Mouse (Mus musculus) limb, embryonic 11.5 days (tissue): Measurements from ENCODE around the gene Cd19. TPM values are rescaled to one million over a fixed set of nuclear protein-coding genes. Genes with fewer than 3 reads are reported as not detected.

ENCODE experiments used
- ATAC-seq: fragments of 200-750 bp; cut with Nextera tagmentation; 2 replicates; pipeline ENCODE4 v1.8.0; 2017; ENCODE audit warnings: low read depth; ENCODE audit not compliant: insufficient number of reproducible peaks, low FRiP score, low TSS enrichment
- DNase-seq: peaks from one replicate; pipeline ENCODE4 v3.0.0-alpha.2; 2015; ENCODE audit warnings: low spot score
- H3K27ac ChIP-seq: fragments of 300-500 bp; sonication (generic); replicated peaks from 2 replicates; pipeline ENCODE4 v1.5.1; 2014; ENCODE audit warnings: low read depth, mild to moderate bottlenecking, low read length
- H3K27me3 ChIP-seq: fragments of 300-500 bp; sonication (generic); 2 replicates; pipeline ENCODE4 v1.6.1; 2014; ENCODE audit warnings: mild to moderate bottlenecking, low read length, mixed read lengths; ENCODE audit not compliant: control insufficient read depth, insufficient read depth
- H3K36me3 ChIP-seq: fragments of 300-500 bp; sonication (generic); 2 replicates; pipeline ENCODE4 v1.6.1; 2014; ENCODE audit warnings: mild to moderate bottlenecking, low read length, moderate library complexity, mixed read lengths; ENCODE audit not compliant: control insufficient read depth, insufficient read depth
- H3K4me1 ChIP-seq: fragments of 300-500 bp; sonication (generic); 2 replicates; pipeline ENCODE4 v1.6.1; 2014; ENCODE audit warnings: low read length, mixed read lengths; ENCODE audit not compliant: control insufficient read depth, insufficient read depth
- H3K4me2 ChIP-seq: fragments of 300-500 bp; sonication (generic); 2 replicates; pipeline ENCODE4 v1.6.1; 2014; ENCODE audit warnings: low read depth, mild to moderate bottlenecking, moderate library complexity; ENCODE audit not compliant: severe bottlenecking
- H3K4me3 ChIP-seq: fragments of 300-500 bp; sonication (generic); 2 replicates; pipeline ENCODE4 v1.5.1; 2014; ENCODE audit warnings: low read depth, low read length
- H3K9ac ChIP-seq: fragments of 300-500 bp; sonication (generic); 2 replicates; pipeline ENCODE4 v1.6.1; 2014; ENCODE audit warnings: mild to moderate bottlenecking, low read length
- H3K9me3 ChIP-seq: fragments of 300-500 bp; sonication (generic); 2 replicates; pipeline ENCODE4 v1.6.1; 2016; ENCODE audit warnings: low read length; ENCODE audit not compliant: control insufficient read depth
- WGBS: fragments of 180-500 bp; shearing (Covaris S2); extraction: QIAGEN DNeasy Blood & Tissue Kit; methylation state at CpG from one replicate; pipeline ENCODE4 v1.1.7; 2014; 5-methylcytosine and 5-hydroxymethylcytosine counted together
- polyA plus RNA-seq: library from polyadenylated mRNA; unstranded; fragments of >200 nt; fragmentation: Nextera tagmentation; extraction: Ambion mirVana; gene quantifications from 2 replicates; pipeline ENCODE4 v1.2.1, GENCODE M21; 2014

Cd19 gene
- polyA plus RNA-seq, 1 experiment from 2014 or later: not detected

DNA sequence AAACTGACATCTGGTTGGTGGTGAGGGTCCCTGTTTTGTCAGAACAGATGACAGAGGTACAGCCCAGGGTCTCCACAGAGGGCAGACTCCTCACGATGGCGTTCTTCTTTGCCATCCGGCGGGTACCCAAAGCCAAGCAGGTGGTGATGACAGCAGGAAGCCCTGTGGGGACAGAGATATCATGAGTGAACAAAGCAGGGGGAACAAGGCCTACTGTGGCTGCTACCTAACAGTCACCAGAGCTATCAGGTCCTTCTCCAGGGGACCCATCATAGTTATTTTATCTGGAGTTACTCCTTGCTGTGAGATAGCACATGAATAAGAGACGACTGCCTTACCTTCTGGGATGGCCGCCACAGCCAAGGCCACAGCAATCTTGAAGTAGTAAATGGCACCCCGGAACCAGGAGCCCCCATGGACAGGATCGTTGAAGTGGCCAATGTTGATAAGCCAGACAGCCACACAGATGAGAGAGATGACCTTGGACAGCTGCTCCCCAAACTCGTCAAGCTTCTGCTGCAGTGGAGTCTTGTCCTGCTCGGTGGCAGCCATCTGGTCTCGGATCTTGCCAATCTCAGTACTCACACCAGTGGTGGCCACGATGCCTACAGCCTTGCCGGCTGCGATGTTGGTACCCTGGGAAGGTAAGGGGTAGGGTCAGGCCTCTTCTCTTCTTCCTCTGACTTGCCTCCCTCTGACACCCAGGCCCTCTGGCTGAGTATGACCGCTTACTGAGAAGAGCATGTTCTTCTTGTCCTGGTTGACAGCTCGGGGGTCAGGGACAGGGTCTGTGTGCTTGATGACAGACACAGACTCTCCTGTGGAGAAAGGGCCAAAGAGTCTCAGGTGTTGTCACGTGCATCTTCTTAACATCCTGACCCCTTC lies 41.9 kb upstream of the Cd19 start:
- Histone ChIP-seq H3K27ac (no peak overlapping the region), H3K9me3 (no peaks in the 10 kb centered on the region), H3K4me1 (0 out of 2 replicates have a peak, but pooled peaks cover 8% of the 10 kb centered on the region), H3K4me3 (no peak overlapping the region), H3K4me2 (no peak overlapping the region), H3K36me3 (no peaks in the 10 kb centered on the region), H3K9ac (no peak overlapping the region), H3K27me3 (no peaks in the 10 kb centered on the region)
- WGBS: 87% methylated on average over 17 of the region's 17 CpGs
- no peak for ATAC-seq
- DNase-seq: no peak

GRCm38 (mm10) chr7:126455242-126455641 lies 40.6 kb upstream of the Cd19 start:
- Histone ChIP-seq H3K27ac (no peak overlapping the region), H3K4me2 (no peak overlapping the region), H3K4me1 (no peaks in the 10 kb centered on the region), H3K9ac (no peak overlapping the region), H3K27me3 (no peaks in the 10 kb centered on the region), H3K9me3 (no peaks in the 10 kb centered on the region), H3K4me3 (no peak overlapping the region), H3K36me3 (no peaks in the 10 kb centered on the region)
- DNase-seq: no peak
- no peak for ATAC-seq
- WGBS: 82% methylated on average over 2 of the region's 2 CpGs

DNA sequence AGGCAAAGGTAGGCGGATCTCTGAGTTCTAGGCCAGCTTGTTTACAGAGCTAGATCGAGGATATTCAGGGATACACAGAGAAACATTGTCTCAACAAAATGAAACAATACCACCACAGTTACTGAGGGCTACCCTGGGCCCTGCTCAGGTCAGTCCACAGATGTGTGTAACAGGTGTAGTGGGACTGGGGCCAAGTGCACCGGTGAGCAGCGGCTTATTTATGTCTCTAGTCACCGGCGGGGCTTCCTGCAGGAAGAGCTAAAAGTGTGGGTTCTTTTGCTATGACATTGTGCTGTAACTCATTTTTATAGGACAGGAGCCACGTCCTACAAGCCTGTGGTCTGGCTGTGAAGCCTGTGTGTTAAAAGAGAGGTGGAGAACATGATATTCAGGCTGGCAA lies 39.2 kb upstream of the Cd19 start:
- 52% methylated on average over 7 of the region's 7 CpGs for WGBS
- H3K9ac ChIP-seq: no peak overlapping the region
- H3K27ac ChIP-seq: no peak overlapping the region
- ATAC-seq (no peak), DNase-seq (no peak)
- no peak overlapping the region for H3K4me2 ChIP-seq
- H3K9me3 ChIP-seq: no peaks in the 10 kb centered on the region
- H3K36me3 ChIP-seq: no peaks in the 10 kb centered on the region
- no peaks in the 10 kb centered on the region for H3K4me1 ChIP-seq
- H3K4me3 ChIP-seq: no peak overlapping the region
- H3K27me3 ChIP-seq: no peaks in the 10 kb centered on the region

GRCm38 (mm10) chr7:126452244-126452643 lies 37.6 kb upstream of the Cd19 start:
- ATAC-seq (no peak), DNase-seq (no peak)
- 85% methylated on average over 3 of the region's 3 CpGs for WGBS
- Histone ChIP-seq H3K27ac (no peak overlapping the region), H3K9ac (no peak overlapping the region), H3K4me1 (no peaks in the 10 kb centered on the region), H3K9me3 (no peaks in the 10 kb centered on the region), H3K4me2 (no peak overlapping the region), H3K36me3 (no peaks in the 10 kb centered on the region), H3K4me3 (no peak overlapping the region), H3K27me3 (no peaks in the 10 kb centered on the region)

DNA sequence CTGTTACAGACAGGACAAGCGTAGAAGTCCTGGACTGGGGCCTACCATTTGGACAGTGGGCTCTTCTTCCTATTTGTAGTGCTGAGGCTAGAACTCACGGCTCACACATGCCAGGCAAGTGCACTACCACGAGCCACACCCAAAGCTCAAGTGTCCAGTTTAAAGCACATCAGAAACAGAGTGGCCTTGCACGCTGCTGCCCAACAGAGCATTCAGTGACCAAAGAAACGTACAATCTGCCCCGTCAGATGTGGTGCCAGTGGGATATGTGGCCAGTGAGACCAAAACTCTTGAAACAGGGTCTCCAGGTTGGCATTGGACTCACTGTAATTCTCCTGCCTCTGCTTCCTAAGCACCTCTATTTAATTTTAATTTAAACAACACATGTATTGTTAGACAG lies 36.0 kb upstream of the Cd19 start:
- no peaks in the 10 kb centered on the region for H3K9me3 ChIP-seq
- DNase-seq: no peak
- H3K27ac ChIP-seq: no peak overlapping the region
- H3K4me3 ChIP-seq: no peak overlapping the region
- no peak overlapping the region for H3K4me2 ChIP-seq
- WGBS: 91% methylated on average over 6 of the region's 6 CpGs
- H3K9ac ChIP-seq: no peak overlapping the region
- H3K36me3 ChIP-seq: no peaks in the 10 kb centered on the region
- H3K4me1 ChIP-seq: no peaks in the 10 kb centered on the region
- H3K27me3 ChIP-seq: no peaks in the 10 kb centered on the region
- no peak for ATAC-seq

- no peak overlapping the region for H3K4me3 ChIP-seq
- peaks cover 2% of the 10 kb centered on the region for H3K36me3 ChIP-seq
- DNase-seq: no peak
- 89% methylated on average over 18 of the region's 18 CpGs for WGBS
- no peaks in the 10 kb centered on the region for H3K9me3 ChIP-seq
- no peak for ATAC-seq
- H3K4me1 ChIP-seq: no peaks in the 10 kb centered on the region
- no peak overlapping the region for H3K27ac ChIP-seq
- H3K9ac ChIP-seq: no peak overlapping the region
- no peak overlapping the region for H3K4me2 ChIP-seq
- no peaks in the 10 kb centered on the region for H3K27me3 ChIP-seq
Measured at GRCm38 (mm10) chr7:126449991-126450390, 35.3 kb upstream of the Cd19 start.

DNA sequence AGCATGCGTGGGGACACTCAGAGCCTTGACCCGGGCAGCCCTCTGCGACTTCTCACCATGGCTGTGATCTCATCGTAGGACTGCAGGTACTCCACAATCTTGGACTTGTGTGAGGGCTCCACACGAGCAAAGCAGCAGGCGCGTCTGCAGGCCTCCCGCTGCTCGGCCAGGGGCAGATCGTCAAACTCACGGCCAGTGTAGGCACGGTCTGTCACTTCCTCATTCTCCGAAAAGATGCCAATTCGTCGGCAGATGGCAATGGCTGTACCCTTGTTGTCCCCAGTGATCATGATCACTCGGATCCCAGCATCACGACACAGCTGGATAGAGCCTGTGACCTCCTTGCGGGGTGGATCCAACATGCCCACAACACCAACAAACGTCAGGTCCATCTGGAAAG lies 33.8 kb upstream of the Cd19 start:
- ATAC-seq: no peak
- H3K36me3 ChIP-seq: peaks cover 7% of the 10 kb centered on the region
- 89% methylated on average over 19 of the region's 19 CpGs for WGBS
- no peak for DNase-seq
- no peak overlapping the region for H3K4me2 ChIP-seq
- H3K9ac ChIP-seq: no peak overlapping the region
- H3K4me1 ChIP-seq: no peaks in the 10 kb centered on the region
- no peaks in the 10 kb centered on the region for H3K27me3 ChIP-seq
- H3K9me3 ChIP-seq: no peaks in the 10 kb centered on the region
- H3K4me3 ChIP-seq: no peak overlapping the region
- no peak overlapping the region for H3K27ac ChIP-seq

DNA sequence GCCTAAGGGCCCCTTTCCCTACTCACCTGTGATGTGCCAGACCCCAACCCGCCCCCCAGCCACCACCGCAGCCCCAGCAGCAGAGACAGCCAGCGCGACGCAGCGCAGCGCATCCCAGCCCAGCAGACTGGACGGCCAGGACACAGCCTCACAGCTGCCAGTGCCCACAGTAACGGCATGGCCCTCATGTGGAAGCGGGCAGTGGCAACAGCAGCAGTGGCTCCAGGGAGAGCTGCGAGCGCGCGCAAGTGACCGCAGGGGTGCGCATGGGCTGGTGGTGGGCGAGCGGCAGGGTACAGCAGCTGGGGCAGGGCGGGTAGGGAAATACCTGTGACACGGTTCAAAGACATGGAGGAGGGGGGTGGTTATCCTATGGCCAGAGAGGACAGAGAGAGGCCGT lies 31.5 kb upstream of the Cd19 start:
- H3K9me3 ChIP-seq: no peaks in the 10 kb centered on the region
- H3K27ac ChIP-seq: no peak overlapping the region
- ATAC-seq (no peak), DNase-seq (no peak)
- peaks cover 7% of the 10 kb centered on the region for H3K36me3 ChIP-seq
- H3K4me2 ChIP-seq: no peak overlapping the region
- H3K4me3 ChIP-seq: no peak overlapping the region
- H3K27me3 ChIP-seq: no peaks in the 10 kb centered on the region
- no peak overlapping the region for H3K9ac ChIP-seq
- 88% methylated on average over 21 of the region's 21 CpGs for WGBS
- no peaks in the 10 kb centered on the region for H3K4me1 ChIP-seq
